Mouse (Mus musculus) megakaryocyte, embryonic 14.5 days (primary cell): Measurements from ENCODE around the gene Arv1.

Source experiments
- FLI1 ChIP-seq: IDR thresholded peaks from 2 replicates; pipeline ENCODE4 v1.6.1; 2012; ENCODE audit warnings: low read length, inconsistent platforms, mixed read lengths
- GATA1 ChIP-seq: IDR thresholded peaks from 3 replicates; pipeline ENCODE4 v1.6.1; 2012; ENCODE audit warnings: mixed read lengths, low read length, inconsistent platforms, borderline replicate concordance

- TF ChIP-seq GATA1 (no peak), FLI1 (no peak)
Measured at GRCm38 (mm10) chr8:124752325-124752862, 30.5 kb downstream of the Arv1 start.
